Mouse (Mus musculus) cerebellum, postnatal 25 days (tissue): ENCODE measurements at regions not wholly inside any gene's neighbourhood (a gene's known extent, or its start where the extent isn't known, plus 50 kb on each side); places are given as distances from the start of the nearest gene placed in this dataset.

Experiments used
- DNase-seq, 2 experiments: peaks; one replicate each; pipeline ENCODE4 v3.0.0; 2021; ENCODE audit warnings: mixed read lengths in 2 of 2

- no peak for DNase-seq
These were observed 126.7 kb upstream of the Smarca2 start for GRCm38 (mm10) chr19:26478055-26478737.

- no peak for DNase-seq
These were observed 120.5 kb upstream of the Smarca2 start for GRCm38 (mm10) chr19:26484322-26484721.

GRCm38 (mm10) chr19:26492806-26493205 lies 112.0 kb upstream of the Smarca2 start:
- DNase-seq = peak in 1 of 2 experiments; percentile 22

- no peak for DNase-seq
These were observed 103.8 kb upstream of the Smarca2 start for GRCm38 (mm10) chr19:26501064-26501463.

- no peak for DNase-seq
These were observed 100.8 kb upstream of the Smarca2 start for GRCm38 (mm10) chr19:26504027-26504426.

GRCm38 (mm10) chr19:26506802-26507201 lies 98.0 kb upstream of the Smarca2 start:
- no peak for DNase-seq

- peak; percentile 18 to 22 for DNase-seq
These were observed 96.9 kb upstream of the Smarca2 start for GRCm38 (mm10) chr19:26507986-26508385.

- peak; percentile 9 to 21 for DNase-seq
These were observed 96.2 kb upstream of the Smarca2 start for GRCm38 (mm10) chr19:26508616-26509015.

- no peak for DNase-seq
These were observed 95.6 kb upstream of the Smarca2 start for GRCm38 (mm10) chr19:26509240-26509639.

GRCm38 (mm10) chr19:26510185-26510584 lies 94.7 kb upstream of the Smarca2 start:
- DNase-seq = no peak

- peak in 1 of 2 experiments; percentile 17 for DNase-seq
These were observed 94.0 kb upstream of the Smarca2 start for GRCm38 (mm10) chr19:26510887-26511286.

- DNase-seq = no peak
These were observed 93.1 kb upstream of the Smarca2 start for GRCm38 (mm10) chr19:26511756-26512155.

- no peak for DNase-seq
These were observed 80.3 kb upstream of the Smarca2 start for GRCm38 (mm10) chr19:26524583-26524982.

- no peak for DNase-seq
These were observed 73.5 kb upstream of the Smarca2 start for GRCm38 (mm10) chr19:26531390-26531789.

- DNase-seq = no peak
These were observed 72.3 kb upstream of the Smarca2 start for GRCm38 (mm10) chr19:26532509-26532908.

- no peak for DNase-seq
These were observed 59.2 kb upstream of the Smarca2 start for GRCm38 (mm10) chr19:26545671-26546070.

GRCm38 (mm10) chr19:26547522-26547921 lies 57.3 kb upstream of the Smarca2 start:
- no peak for DNase-seq

GRCm38 (mm10) chr19:26548562-26549270 lies 56.1 kb upstream of the Smarca2 start:
- DNase-seq = no peak

- no peak for DNase-seq
These were observed 54.6 kb upstream of the Smarca2 start for GRCm38 (mm10) chr19:26550299-26550698.
